Comparison of ENCODE assay signal across 8 mouse cellular contexts in the genomic region with DNA sequence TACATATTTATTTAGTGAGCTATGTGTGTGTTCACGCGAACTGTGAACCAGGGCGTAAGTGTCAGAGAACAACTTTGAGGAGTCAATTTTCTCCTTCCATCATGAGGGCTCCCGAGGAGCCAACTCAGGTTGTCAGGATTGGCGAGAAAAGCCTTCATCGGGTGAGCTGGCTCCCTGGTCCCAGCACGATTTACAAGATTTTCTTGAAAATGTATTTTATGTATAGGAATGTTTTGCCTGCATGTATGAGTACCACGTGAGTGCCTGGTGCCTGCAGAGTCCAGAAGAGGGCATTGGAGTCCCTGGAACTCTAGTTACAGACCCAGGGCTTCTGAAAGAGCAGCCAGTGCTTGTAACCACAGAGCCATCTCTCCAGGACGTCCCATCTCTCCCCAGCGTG. TPM values are rescaled to one million over a fixed set of nuclear protein-coding genes. Genes with fewer than 3 reads are reported as not detected.
DNase-seq lines count a peak whose midpoint lies in the region; ATAC-seq and TF ChIP-seq lines count a peak whose summit lies in the region.

No protein-coding gene starts in this region.

- peak overlapping the region; percentile 40 for H3K4me3 ChIP-seq in thymus, adult 2 months (ENCODE audit: control insufficient read depth, insufficient read depth, low read length)
- peak overlapping the region; percentile 68 for H3K4me3 ChIP-seq in embryonic facial prominence, embryonic 11.5 days (ENCODE audit: low read depth, low read length)
- peak overlapping the region; percentile 92 for H3K4me3 ChIP-seq in hindbrain, embryonic 15.5 days
- peak overlapping the region; percentile 61 to 67 for H3K4me3 ChIP-seq in liver, embryonic 14.5 days (ENCODE audit: insufficient read depth in 1 of 2, low read depth in 2 of 2, low read length in 2 of 2)
- peak overlapping the region; percentile 47 for H3K4me3 ChIP-seq in olfactory bulb, adult 2 months (ENCODE audit: insufficient read depth, low read depth, low read length)

- no peaks in the 10 kb centered on the region for H3K36me3 ChIP-seq in thymus, adult 2 months (ENCODE audit: control insufficient read depth, insufficient read depth, low read length)
- H3K36me3 ChIP-seq in embryonic facial prominence, embryonic 11.5 days (replicated peaks; ENCODE audit: control insufficient read depth, insufficient read depth, low read depth, low read length) = no peaks in the 10 kb centered on the region
- no peaks in the 10 kb centered on the region for H3K36me3 ChIP-seq in hindbrain, embryonic 15.5 days
- no peaks in the 10 kb centered on the region for H3K36me3 ChIP-seq in liver, embryonic 14.5 days (replicated peaks; ENCODE audit: control insufficient read depth, insufficient read depth, low read depth)

- peak; percentile 20 for DNase-seq in thymus, adult 2 months
- DNase-seq in thymus, postnatal 10 days (ENCODE audit: low spot score in 2 of 2) = no peak
- no peak for DNase-seq in embryonic facial prominence, embryonic 11.5 days (ENCODE audit: low spot score)
- no peak for DNase-seq in liver, embryonic 14.5 days (ENCODE audit: low read depth in 3 of 3, low spot score in 3 of 3)
- no peak for DNase-seq in urinary bladder, postnatal 10 days (ENCODE audit: low spot score)
- no peak for DNase-seq in c-Kit-positive CD71-positive TER-119-positive erythroid progenitor cells, embryonic 14.5 days (ENCODE audit: low spot score)

- no peaks in the 10 kb centered on the region for H3K9me3 ChIP-seq in embryonic facial prominence, embryonic 11.5 days (replicated peaks; ENCODE audit: control insufficient read depth, low read length)
- no peaks in the 10 kb centered on the region for H3K9me3 ChIP-seq in hindbrain, embryonic 15.5 days
- H3K9me3 ChIP-seq in liver, embryonic 14.5 days (ENCODE audit: control insufficient read depth, low read length) = no peaks in the 10 kb centered on the region

- H3K4me1 ChIP-seq in thymus, adult 2 months (replicated peaks; ENCODE audit: control insufficient read depth, insufficient read depth, low read length) = peaks cover 4% of the 10 kb centered on the region
- H3K4me1 ChIP-seq in embryonic facial prominence, embryonic 11.5 days (ENCODE audit: control insufficient read depth, insufficient read depth, low read length) = no peaks in the 10 kb centered on the region
- H3K4me1 ChIP-seq in hindbrain, embryonic 15.5 days (replicated peaks) = peaks cover 9% of the 10 kb centered on the region
- peaks cover 0 to 2% of the 10 kb centered on the region in 2 experiments; a peak in 2 of 4 replicates for H3K4me1 ChIP-seq in liver, embryonic 14.5 days (replicated peaks; ENCODE audit: control insufficient read depth in 2 of 2, insufficient read depth in 2 of 2, low read length in 1 of 2)
- H3K4me1 ChIP-seq in olfactory bulb, adult 2 months (ENCODE audit: control insufficient read depth, insufficient read depth, low read length) = peaks cover 15% of the 10 kb centered on the region

- no peak for TF ChIP-seq EP300 in liver, embryonic 14.5 days (IDR thresholded peaks at IDR 0.05; ENCODE audit: low read depth)

- no peak overlapping the region for H3K27ac ChIP-seq in thymus, adult 2 months (ENCODE audit: control insufficient read depth, insufficient read depth, low read length)
- H3K27ac ChIP-seq in embryonic facial prominence, embryonic 11.5 days (replicated peaks; ENCODE audit: low read depth, low read length) = no peak overlapping the region
- no peak overlapping the region for H3K27ac ChIP-seq in hindbrain, embryonic 15.5 days (replicated peaks)
- H3K27ac ChIP-seq in liver, embryonic 14.5 days = no peak overlapping the region
- no peak overlapping the region for H3K27ac ChIP-seq in olfactory bulb, adult 2 months (ENCODE audit: insufficient read depth, low read depth, low read length)

- TF ChIP-seq CTCF in thymus, adult 2 months (IDR thresholded peaks at IDR 0.05; ENCODE audit: borderline replicate concordance, control insufficient read depth, extremely low read depth, insufficient read depth, low read length, poor library complexity) = no peak
- TF ChIP-seq CTCF in liver, embryonic 14.5 days (IDR thresholded peaks at IDR 0.05; ENCODE audit: low read depth) = no peak
- TF ChIP-seq CTCF in olfactory bulb, adult 2 months (IDR thresholded peaks at IDR 0.05; ENCODE audit: insufficient read depth, low read depth, low read length) = no peak

- peak overlapping the region; percentile 47 for H3K9ac ChIP-seq in embryonic facial prominence, embryonic 11.5 days (replicated peaks; ENCODE audit: low read length)
- H3K9ac ChIP-seq in hindbrain, embryonic 15.5 days = 0 out of 2 replicates have a peak overlapping the region, but pooled peaks have one; percentile 2
- H3K9ac ChIP-seq in liver, embryonic 14.5 days (replicated peaks) = peak overlapping the region; percentile 57

- 0 out of 2 replicates have a peak, but pooled peaks have one; percentile 62 for ATAC-seq in embryonic facial prominence, embryonic 11.5 days (replicated peaks; ENCODE audit: insufficient number of reproducible peaks, low FRiP score, low TSS enrichment, low read depth)
- peak; percentile 29; the same call in 1 of the 2 replicates for ATAC-seq in hindbrain, embryonic 15.5 days (ENCODE audit: low FRiP score, low read depth)
- ATAC-seq in liver, embryonic 14.5 days (ENCODE audit: insufficient read depth) = peak; percentile 59

- TF ChIP-seq POLR2A in thymus, adult 2 months (IDR thresholded peaks at IDR 0.05; ENCODE audit: control insufficient read depth, extremely low read depth, insufficient read depth, low read length, poor library complexity) = no peak
- no peak for TF ChIP-seq POLR2A in olfactory bulb, adult 2 months (IDR thresholded peaks at IDR 0.05; ENCODE audit: insufficient read depth, low read depth, low read length)

- whole genome bisulfite sequencing in thymus, adult 2 months = 7% methylated on average over 10 of the region's 10 CpGs
- WGBS in embryonic facial prominence, embryonic 11.5 days = 9% methylated on average over 10 of the region's 10 CpGs
- 8% methylated on average over 10 of the region's 10 CpGs for WGBS in hindbrain, embryonic 15.5 days
- WGBS in liver, embryonic 14.5 days (ENCODE audit: insufficient replicate concordance) = 8% methylated on average over 10 of the region's 10 CpGs
- WGBS in olfactory bulb, adult 2 months = 3% methylated on average over 10 of the region's 10 CpGs

- peak overlapping the region; percentile 44 for H3K4me2 ChIP-seq in embryonic facial prominence, embryonic 11.5 days (ENCODE audit: low read depth, low read length)
- peak overlapping the region; percentile 57 for H3K4me2 ChIP-seq in hindbrain, embryonic 15.5 days
- peak overlapping the region; percentile 82 for H3K4me2 ChIP-seq in liver, embryonic 14.5 days (ENCODE audit: low read depth)

- H3K27me3 ChIP-seq in thymus, adult 2 months (ENCODE audit: control insufficient read depth, insufficient read depth, low read length) = no peaks in the 10 kb centered on the region
- H3K27me3 ChIP-seq in embryonic facial prominence, embryonic 11.5 days (ENCODE audit: control insufficient read depth, insufficient read depth, low read length) = no peaks in the 10 kb centered on the region
- H3K27me3 ChIP-seq in hindbrain, embryonic 15.5 days = no peaks in the 10 kb centered on the region
- H3K27me3 ChIP-seq in liver, embryonic 14.5 days (ENCODE audit: control insufficient read depth, insufficient read depth, low read length) = no peaks in the 10 kb centered on the region

RNA-seq across cellular contexts. Expression of a gene that starts 0.5 kb away (rescaled TPM):
- polyA plus RNA-seq in thymus, adult 2 months (2012; rRNA removed) = 35.6 and 39.0 TPM in 2 replicates
- polyA plus RNA-seq in embryonic facial prominence, embryonic 11.5 days (2014; fragmentation: Nextera tagmentation; extraction: Ambion mirVana) = 6.3 and 6.5 TPM in 2 replicates
- polyA plus RNA-seq in hindbrain, embryonic 15.5 days (2015; fragmentation: Nextera tagmentation; extraction: Ambion mirVana) = 13.8 and 15.4 TPM in 2 replicates
- polyA plus RNA-seq in liver, embryonic 14.5 days (2012; rRNA removed) = 3.4 and 3.7 TPM in 2 replicates
- polyA plus RNA-seq in liver, embryonic 14.5 days (2014; fragmentation: Nextera tagmentation; extraction: Ambion mirVana) = 1.5 and 1.6 TPM in 2 replicates
- polyA plus RNA-seq in olfactory bulb, adult 2 months (2012; ENCODE audit: insufficient read depth, insufficient read length, low replicate concordance, missing spikeins) = not detected in 2 replicates

RNA-seq across cellular contexts. Expression of a gene that starts 23.2 kb away (rescaled TPM):
- polyA plus RNA-seq in thymus, adult 2 months (2012; rRNA removed) = 0.15 and 0.16 TPM in 2 replicates
- not detected in 2 replicates for polyA plus RNA-seq in embryonic facial prominence, embryonic 11.5 days (2014; fragmentation: Nextera tagmentation; extraction: Ambion mirVana)
- 0.05 TPM in 1 of 2 replicates, not detected in the other for polyA plus RNA-seq in hindbrain, embryonic 15.5 days (2015; fragmentation: Nextera tagmentation; extraction: Ambion mirVana)
- not detected in 2 replicates for polyA plus RNA-seq in liver, embryonic 14.5 days (2012; rRNA removed)
- not detected in 2 replicates for polyA plus RNA-seq in liver, embryonic 14.5 days (2014; fragmentation: Nextera tagmentation; extraction: Ambion mirVana)
- not detected in 2 replicates for polyA plus RNA-seq in olfactory bulb, adult 2 months (2012; ENCODE audit: insufficient read depth, insufficient read length, low replicate concordance, missing spikeins)

RNA-seq across cellular contexts. Expression of a gene that starts 48.1 kb away (rescaled TPM):
- 0.70 and 0.74 TPM in 2 replicates for polyA plus RNA-seq in thymus, adult 2 months (2012; rRNA removed)
- polyA plus RNA-seq in embryonic facial prominence, embryonic 11.5 days (2014; fragmentation: Nextera tagmentation; extraction: Ambion mirVana) = 3.6 and 10.1 TPM in 2 replicates
- 3.6 TPM in 2 replicates for polyA plus RNA-seq in hindbrain, embryonic 15.5 days (2015; fragmentation: Nextera tagmentation; extraction: Ambion mirVana)
- not detected in 2 replicates for polyA plus RNA-seq in liver, embryonic 14.5 days (2012; rRNA removed)
- not detected in 2 replicates for polyA plus RNA-seq in liver, embryonic 14.5 days (2014; fragmentation: Nextera tagmentation; extraction: Ambion mirVana)
- polyA plus RNA-seq in olfactory bulb, adult 2 months (2012; ENCODE audit: insufficient read depth, insufficient read length, low replicate concordance, missing spikeins) = not detected in 2 replicates

Comparison
In these comparisons a context has a peak if more than half of its experiments do, and no peak if none do; other contexts are left out.
1. H3K4me3 ChIP-seq: peak in every context shown above with its lines; median percentile 92 in hindbrain, embryonic 15.5 days; 68 in embryonic facial prominence, embryonic 11.5 days; 64 in liver, embryonic 14.5 days; 47 in olfactory bulb, adult 2 months; 40 in thymus, adult 2 months.
2. H3K9ac ChIP-seq: peak in every context shown above with its lines; median percentile 57 in liver, embryonic 14.5 days; 47 in embryonic facial prominence, embryonic 11.5 days; 2 in hindbrain, embryonic 15.5 days.